Mouse (Mus musculus): ENCODE data around the gene Mmab. TPM values are rescaled to one million over a fixed set of nuclear protein-coding genes. Genes with fewer than 3 reads are reported as not detected.

Mmab gene
- 10 to 100 TPM; 10.4 to 11.0 TPM for total RNA-seq (2021)
- long read RNA-seq, experiment 1, transcript Mmab-201 (9 exons, 3,020 nt), result major isoform, 32 of 34 reads
- long read RNA-seq, experiment 1, partial matches to known transcripts, result 0 of 34 reads
- long read RNA-seq, experiment 1, other reads (novel, unspliced or antisense), result 0 of 34 reads
- long read RNA-seq, experiment 2, transcript Mmab-201 (9 exons, 3,020 nt), result major isoform, 28 of 31 reads
- long read RNA-seq, experiment 2, partial matches to known transcripts, result 0 of 31 reads
- long read RNA-seq, experiment 2, other reads (novel, unspliced or antisense), result 2 of 31 reads

DNA sequence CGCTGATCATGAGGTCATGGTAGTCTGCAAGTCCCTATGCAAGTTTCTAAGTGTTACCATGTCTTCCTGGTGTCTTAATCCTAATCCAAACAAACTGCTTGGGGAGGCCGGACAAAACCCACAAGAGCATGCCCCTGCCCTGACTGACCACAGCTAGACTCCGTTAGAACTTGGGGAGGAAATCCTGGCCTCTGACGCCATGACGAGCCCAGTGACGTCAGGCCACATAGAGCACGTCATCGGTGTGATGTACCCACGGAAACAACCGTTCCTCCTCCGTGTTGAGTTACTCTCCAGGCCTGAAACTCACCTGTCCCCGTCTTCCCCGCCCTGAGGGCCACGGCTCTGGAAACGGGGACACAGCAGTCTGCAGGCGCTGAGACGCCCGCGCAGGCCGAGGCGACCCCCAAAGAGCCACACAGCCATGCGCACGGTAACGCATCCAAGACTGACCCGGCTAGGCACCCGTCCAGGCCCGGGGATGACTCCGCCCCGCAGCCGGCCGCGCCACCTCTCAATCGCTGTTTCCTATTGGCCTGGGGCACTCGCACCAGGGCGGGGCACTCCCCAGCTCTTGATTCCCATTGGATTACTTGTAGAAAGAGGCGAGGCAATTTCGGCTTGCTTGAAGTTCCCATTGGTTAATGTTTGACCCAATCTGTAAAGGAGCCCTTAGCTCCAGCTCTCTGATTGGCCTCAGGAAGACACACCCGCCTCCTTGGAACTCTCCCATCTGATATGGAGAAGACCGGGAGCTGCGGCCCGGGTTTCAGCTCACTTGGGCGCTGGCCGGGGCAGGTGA, at the start of gene Mmab, which contains the start of gene Mvk:
TSS of gene Mmab (minus strand) at position 495 of the 802 bp plus-strand sequence.
TSS of gene Mvk (plus strand) at position 704 of the 802 bp plus-strand sequence.
- peak; percentile 98 for DNase-seq

GRCm38 (mm10) chr5:114490241-114490640, 46.4 kb upstream of the Mmab start:
- no peak for DNase-seq

GRCm38 (mm10) chr5:114489570-114489969, 45.7 kb upstream of the Mmab start:
- DNase-seq, result no peak

DNA sequence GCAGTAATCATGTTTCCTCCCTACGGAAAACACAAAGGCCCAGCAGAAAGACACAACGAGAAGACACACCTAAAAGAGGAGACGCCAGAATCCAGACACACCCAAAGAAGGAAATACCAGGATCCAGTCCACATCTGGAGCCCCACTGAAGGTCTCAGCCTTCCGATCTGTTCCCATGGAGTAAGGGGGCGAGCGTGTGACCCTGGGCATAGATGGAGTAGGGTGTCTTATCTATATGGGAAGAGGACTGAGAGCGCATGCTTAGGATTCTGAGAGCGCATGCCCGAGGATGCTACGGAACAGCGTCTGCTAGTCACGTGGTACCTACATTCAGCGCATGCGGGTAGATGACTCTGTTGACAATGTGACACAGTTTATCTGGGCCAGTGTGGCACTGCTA, 41.8 kb upstream of the Mmab start:
- DNase-seq, result no peak

DNA sequence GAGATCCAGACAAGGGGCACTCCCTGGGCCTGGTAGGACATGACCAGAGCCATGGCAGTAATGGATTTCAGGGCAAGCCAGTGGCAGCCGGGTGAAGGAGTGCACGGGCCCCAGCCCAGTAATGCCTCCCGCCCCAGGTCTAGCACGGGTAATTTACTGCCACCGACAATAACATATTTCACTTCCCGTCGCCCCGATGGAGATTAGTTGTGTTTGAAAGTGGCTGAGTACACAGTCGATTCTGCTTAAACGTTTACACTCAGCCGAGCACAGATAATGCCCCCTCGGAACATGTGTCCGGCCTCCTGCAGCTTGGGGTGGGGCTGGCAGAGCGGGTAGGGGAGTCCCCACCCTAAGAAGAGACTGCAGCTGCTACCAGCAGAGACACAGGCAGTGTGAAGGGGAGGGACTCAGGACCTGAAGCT, 38.7 kb upstream of the Mmab start:
- no peak for DNase-seq

DNA sequence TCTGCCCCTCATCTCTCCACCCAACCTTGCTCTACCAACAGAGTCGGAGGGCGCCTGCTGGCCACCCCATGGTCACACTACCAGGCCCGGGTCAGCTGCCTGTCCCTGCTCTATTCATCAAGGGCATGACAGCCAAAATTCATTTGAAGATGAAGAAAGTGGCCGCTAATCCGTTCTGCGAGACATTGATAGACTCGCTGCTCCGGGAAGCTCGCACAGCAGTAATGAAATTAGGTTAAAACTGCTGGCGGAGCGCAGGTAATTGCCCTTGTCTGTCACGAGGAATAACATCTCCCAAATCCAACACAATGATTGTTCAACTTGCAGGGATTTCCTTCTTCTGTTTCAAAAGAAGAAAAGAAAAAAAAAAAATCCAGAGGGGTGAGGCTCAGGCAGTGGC, 34.4 kb upstream of the Mmab start:
- no peak for DNase-seq

GRCm38 (mm10) chr5:114474741-114475491, 31.1 kb upstream of the Mmab start:
- DNase-seq, result no peak

GRCm38 (mm10) chr5:114470359-114470758, 26.5 kb upstream of the Mmab start:
- no peak for DNase-seq

GRCm38 (mm10) chr5:114468007-114468406, 24.1 kb upstream of the Mmab start:
- no peak for DNase-seq

DNA sequence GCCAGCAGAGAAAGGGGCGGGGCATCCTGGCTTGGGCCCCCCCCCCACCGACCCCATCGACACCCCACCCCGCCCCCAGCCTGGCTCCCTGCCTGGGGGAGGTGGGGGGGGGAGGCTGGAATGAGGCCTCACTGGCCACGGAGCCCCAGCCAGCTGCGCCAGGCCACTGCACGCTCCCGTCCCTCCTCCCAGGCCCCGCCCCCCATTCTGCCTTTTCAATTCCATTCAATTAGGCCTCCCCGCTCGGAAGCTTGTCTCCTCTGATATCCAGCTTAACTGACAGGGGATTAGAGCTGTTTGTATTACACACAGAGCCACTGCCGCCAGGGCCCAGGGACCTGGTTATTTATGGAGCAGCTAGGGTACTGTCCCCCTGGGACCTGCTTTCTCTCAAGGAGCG, 23.6 kb upstream of the Mmab start:
- peak; percentile 63 for DNase-seq

DNA sequence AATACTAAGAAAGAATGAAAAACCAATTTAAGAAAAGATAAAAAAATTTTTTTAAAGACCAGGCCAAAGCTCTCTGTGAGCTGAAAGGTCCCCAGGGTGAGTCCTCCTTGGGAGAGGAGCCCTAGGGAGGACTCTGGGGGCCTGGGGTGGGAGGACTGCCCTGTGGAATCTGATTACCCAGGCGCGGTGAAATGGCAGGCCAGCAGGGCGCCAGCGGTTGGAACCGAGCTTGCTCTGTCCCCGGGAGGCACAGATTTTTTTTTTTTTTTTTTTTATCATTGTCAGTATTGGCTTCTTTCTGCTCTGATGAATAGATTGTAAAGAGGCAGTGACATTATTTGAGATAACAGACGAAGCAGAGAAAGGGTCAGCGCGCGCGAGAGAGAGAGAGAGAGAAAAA, 23.2 kb upstream of the Mmab start:
- no peak for DNase-seq

GRCm38 (mm10) chr5:114465641-114466040, 21.8 kb upstream of the Mmab start:
- DNase-seq, result no peak

DNA sequence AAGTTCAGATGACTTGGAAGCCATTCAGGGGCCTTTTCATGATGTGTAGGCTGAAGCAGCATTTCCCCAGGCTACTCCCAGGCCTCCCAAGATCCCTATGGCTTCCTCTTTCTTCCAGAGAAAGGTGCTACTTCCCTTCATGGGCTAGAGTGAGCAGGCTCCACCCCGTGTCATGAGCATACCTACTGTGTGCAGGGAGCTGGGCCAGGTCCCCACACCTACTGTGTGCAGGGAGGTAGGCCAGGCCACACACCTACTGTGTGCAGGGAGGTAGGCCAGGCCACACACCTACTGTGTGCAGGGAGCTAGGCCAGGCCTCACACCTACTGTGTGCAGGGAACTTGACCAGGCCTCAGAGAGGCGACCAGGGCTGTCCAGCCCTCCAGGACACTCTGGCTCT, 20.7 kb upstream of the Mmab start:
- DNase-seq, result no peak

DNA sequence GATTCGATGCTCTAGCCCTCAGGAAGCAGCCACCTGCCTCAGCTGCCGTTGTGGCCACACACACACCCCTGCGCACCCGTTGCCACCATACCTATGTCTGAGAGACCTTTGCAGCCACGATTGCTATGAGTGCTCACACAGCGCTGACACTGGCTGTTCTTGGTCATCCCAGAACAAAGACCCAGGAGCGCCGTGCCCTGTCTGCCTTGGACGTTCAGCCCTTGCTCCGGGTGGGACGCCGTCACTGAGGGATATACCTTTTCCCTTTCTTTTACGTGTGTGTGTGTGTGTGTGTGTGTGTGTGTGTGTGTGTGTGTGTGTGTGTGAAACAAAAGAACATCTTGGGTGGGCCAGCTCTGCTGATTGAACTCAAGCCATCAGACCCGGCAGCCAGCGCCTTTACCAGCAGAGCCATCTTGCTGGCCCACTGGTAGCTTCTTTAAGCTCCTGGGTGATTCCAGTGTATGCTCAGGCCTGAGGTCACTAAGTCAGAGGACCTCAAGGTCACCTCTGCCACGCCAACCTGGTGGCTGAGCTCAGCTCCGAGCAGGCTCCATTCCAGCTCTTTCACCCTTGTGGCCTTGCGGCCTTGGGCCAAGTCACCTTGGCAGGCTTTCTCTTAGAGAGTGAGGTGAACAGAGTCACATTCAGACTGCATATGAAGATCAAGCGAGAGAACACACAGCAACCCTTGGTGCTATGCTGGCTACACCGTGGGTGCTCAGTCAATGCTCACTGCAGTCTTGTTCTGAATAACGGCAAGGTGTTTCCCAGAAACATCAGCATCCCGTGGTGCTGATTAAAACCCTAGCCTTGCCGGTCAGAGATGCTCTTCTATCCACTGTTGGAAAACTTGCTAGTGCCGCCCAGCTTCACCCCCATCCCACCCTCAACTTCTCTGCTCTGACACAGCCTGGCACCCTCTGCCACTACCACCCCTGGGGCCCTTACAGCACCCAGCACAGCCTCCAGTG, 18.5 kb upstream of the Mmab start:
- no peak for DNase-seq

- DNase-seq, result peak; percentile 88
Measured at GRCm38 (mm10) chr5:114461238-114461637, 17.4 kb upstream of the Mmab start.

DNA sequence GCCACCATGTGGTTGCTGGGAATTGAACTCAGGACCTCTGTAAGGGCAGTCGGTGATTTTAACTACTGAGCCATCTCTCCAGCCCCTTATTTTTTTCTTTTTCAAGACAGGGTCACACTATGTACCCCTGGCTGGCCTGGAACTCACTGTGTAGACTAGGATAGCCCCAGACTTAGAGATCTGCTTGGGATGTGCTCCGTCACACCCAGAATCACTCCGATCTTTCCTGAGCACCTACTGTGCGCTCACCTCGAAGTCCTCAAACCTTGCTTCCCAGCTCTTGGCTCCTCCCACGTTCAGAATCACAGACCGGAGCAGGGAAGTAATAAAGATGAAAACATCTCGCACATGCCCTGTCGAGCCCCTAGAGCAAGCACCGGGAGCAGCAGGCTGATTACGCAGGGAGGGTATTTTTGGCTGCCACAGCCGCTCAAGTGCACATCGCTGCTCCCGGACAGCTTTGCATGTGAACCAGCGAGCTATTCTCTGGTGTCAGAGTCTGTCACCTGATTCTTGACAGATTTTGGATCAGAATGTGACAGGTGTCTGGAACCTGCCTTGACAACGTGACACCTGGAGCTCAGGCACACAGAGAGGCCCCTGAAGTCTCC, 13.2 kb upstream of the Mmab start:
- no peak for DNase-seq

GRCm38 (mm10) chr5:114456287-114456686, 12.4 kb upstream of the Mmab start:
- DNase-seq, result no peak

DNA sequence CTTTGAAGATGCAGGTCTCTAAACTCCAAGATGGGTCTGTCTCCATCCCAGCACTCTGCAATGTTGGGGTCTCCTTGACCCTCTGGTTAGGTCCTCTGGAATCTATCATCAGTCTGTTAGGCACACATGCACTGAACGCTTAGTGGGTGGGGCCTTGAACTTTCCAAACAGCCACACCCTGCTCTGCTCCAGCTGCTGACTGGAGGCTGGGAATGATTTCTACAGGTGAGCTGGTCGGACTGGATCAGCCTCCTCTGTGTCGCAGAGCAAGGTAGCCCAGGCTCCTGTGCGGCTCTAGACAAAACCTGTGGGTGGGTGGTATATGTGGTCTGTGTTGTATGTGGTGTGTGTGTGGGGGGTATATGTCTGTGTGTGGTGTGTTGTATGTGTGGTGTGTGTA, 5.2 kb upstream of the Mmab start:
- no peak for DNase-seq

- DNase-seq, result no peak
Measured at GRCm38 (mm10) chr5:114444368-114444692, 470 bp upstream of the Mmab start.

DNA sequence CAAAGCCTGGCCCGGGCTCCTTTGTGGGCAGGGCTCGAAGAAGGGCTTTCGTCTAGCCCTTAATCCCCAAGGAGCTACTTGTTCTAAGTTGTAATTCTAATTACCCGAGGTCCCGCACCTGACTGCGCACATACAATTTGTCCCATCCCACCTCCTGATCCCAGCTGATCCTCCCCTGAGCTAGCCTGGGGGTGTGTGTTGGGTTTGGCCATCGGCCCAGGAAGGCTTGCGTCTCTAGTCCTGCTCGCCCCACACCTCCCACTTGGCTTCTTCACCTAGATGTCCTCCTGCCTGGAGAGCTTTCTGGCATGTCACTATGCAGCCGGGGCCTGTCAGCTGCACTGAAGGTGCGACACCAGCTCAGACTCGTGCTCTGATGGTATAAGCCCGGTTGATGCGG, 8.3 kb downstream of the Mmab start:
- no peak for DNase-seq

DNA sequence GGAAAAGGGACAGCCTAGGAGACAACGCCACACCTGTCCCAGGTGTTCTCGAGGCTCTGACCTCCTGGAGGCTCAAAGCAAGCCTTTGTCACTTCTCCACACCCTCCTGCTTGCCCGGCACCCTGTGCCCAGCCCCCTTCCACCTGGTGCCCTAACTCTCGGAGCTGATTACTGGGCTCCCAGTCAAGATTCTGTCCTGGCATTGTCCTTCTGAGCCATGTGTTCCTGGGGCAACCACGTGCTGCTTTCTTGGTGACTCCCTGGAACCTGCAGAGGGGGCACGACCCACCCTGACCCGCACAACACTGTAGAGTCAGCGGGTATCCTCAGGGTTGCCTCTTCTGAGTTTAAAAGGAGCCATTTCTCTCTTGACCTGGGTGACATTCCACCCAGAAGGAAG, 9.5 kb downstream of the Mmab start:
- DNase-seq, result no peak

Data from gastrocnemius, postnatal 10 days (tissue).